Comparison of ENCODE assay signal across 25 mouse cellular contexts in genomic region chr1:157114492-157114891, GRCm38 (mm10). TPM values are rescaled to one million over a fixed set of nuclear protein-coding genes. Genes with fewer than 3 reads are reported as not detected.
DNase-seq lines count a peak whose midpoint lies in the region; ATAC-seq lines count a peak whose summit lies in the region.
"Had no signal": no experiment of that assay in that cellular context is flagged by ENCODE, and none has a peak within 500 bp of the region (broad histone marks: within the 10 kb centered on the region; RNA-seq: fewer than 3 reads in every experiment).

No protein-coding gene starts in this region.

- DNase-seq in layer of hippocampus, adult 9-11 months: peak; percentile 10
- no peak for DNase-seq in layer of hippocampus, postnatal 36 days
- DNase-seq in right cerebral cortex, adult 2 months (ENCODE audit: low spot score in 2 of 2): peak; percentile 17 to 34
- DNase-seq in right cerebral cortex, postnatal 4 days: no peak
- no peak for DNase-seq in kidney, postnatal 25 days
- DNase-seq: adrenal gland, postnatal 36 days; cerebellum, adult 2 months; cerebellum, postnatal 36 days; gastrocnemius, postnatal 25 days; heart, postnatal 4 days; kidney, adult 18-20 months; kidney, postnatal 10 days; thymus, postnatal 14 days had no signal

- ATAC-seq in forebrain, embryonic 15.5 days (replicated peaks): peak; percentile 69; the same call in 1 of the 2 replicates
- no peak for ATAC-seq in forebrain, embryonic 12.5 days (ENCODE audit: low FRiP score)

- H3K27me3 ChIP-seq in forebrain, embryonic 15.5 days: no peaks in the 10 kb centered on the region
- H3K27me3 ChIP-seq in forebrain, embryonic 12.5 days: no peaks in the 10 kb centered on the region
- H3K27me3 ChIP-seq: heart, embryonic 15.5 days; limb, embryonic 15.5 days; liver, embryonic 15.5 days; neural tube, embryonic 13.5 days had no signal

- no peaks in the 10 kb centered on the region for H3K36me3 ChIP-seq in forebrain, embryonic 15.5 days
- H3K36me3 ChIP-seq in forebrain, embryonic 12.5 days (replicated peaks): no peaks in the 10 kb centered on the region
- H3K36me3 ChIP-seq: G1E; heart, embryonic 15.5 days; limb, embryonic 15.5 days; liver, embryonic 15.5 days; neural tube, embryonic 13.5 days had no signal

- 48% methylated on average over 2 of the region's 2 CpGs for WGBS in forebrain, embryonic 15.5 days
- WGBS in forebrain, embryonic 12.5 days: 77% methylated on average over 2 of the region's 2 CpGs

- H3K4me1 ChIP-seq in forebrain, embryonic 15.5 days: no peaks in the 10 kb centered on the region
- 0 out of 2 replicates have a peak, but pooled peaks cover 2% of the 10 kb centered on the region for H3K4me1 ChIP-seq in forebrain, embryonic 12.5 days
- H3K4me1 ChIP-seq: liver, embryonic 15.5 days; neural tube, embryonic 13.5 days had no signal

- no peak overlapping the region for H3K27ac ChIP-seq in forebrain, embryonic 15.5 days (replicated peaks)
- H3K27ac ChIP-seq in forebrain, embryonic 12.5 days: no peak overlapping the region
- H3K27ac ChIP-seq: heart, embryonic 15.5 days; limb, embryonic 15.5 days; liver, embryonic 15.5 days; macrophage; neural tube, embryonic 13.5 days; stomach, postnatal 0 days had no signal

- H3K9ac ChIP-seq in forebrain, embryonic 15.5 days (replicated peaks): no peak overlapping the region
- H3K9ac ChIP-seq in forebrain, embryonic 12.5 days: no peak overlapping the region
- H3K9ac ChIP-seq: heart, embryonic 15.5 days; limb, embryonic 15.5 days; liver, embryonic 15.5 days; neural tube, embryonic 13.5 days had no signal

- no peak overlapping the region for H3K4me3 ChIP-seq in forebrain, embryonic 15.5 days
- no peak overlapping the region for H3K4me3 ChIP-seq in forebrain, embryonic 12.5 days (replicated peaks)
- H3K4me3 ChIP-seq: heart, embryonic 15.5 days; limb, embryonic 15.5 days; liver, embryonic 15.5 days; neural tube, embryonic 13.5 days had no signal

- H3K9me3 ChIP-seq in forebrain, embryonic 15.5 days: no peaks in the 10 kb centered on the region
- no peaks in the 10 kb centered on the region for H3K9me3 ChIP-seq in forebrain, embryonic 12.5 days
- H3K9me3 ChIP-seq: G1E; heart, embryonic 15.5 days; limb, embryonic 15.5 days; liver, embryonic 15.5 days; neural tube, embryonic 13.5 days had no signal

- no peak overlapping the region for H3K4me2 ChIP-seq in forebrain, embryonic 15.5 days (replicated peaks)
- H3K4me2 ChIP-seq in forebrain, embryonic 12.5 days: no peak overlapping the region
- H3K4me2 ChIP-seq: heart, embryonic 15.5 days; limb, embryonic 15.5 days; liver, embryonic 15.5 days; midbrain, embryonic 11.5 days; neural tube, embryonic 13.5 days had no signal

RNA-seq across cellular contexts. Expression of gene Tex35, which starts 6.0 kb away (rescaled TPM):
- polyA plus RNA-seq in forebrain, embryonic 15.5 days (2015; fragmentation: Nextera tagmentation; extraction: Ambion mirVana): not detected in 2 replicates
- not detected in 2 replicates for polyA plus RNA-seq in forebrain, embryonic 12.5 days (2016; fragmentation: Nextera tagmentation; extraction: Ambion mirVana)
- not detected for total RNA-seq in layer of hippocampus, postnatal 36 days (2021)
- total RNA-seq: adrenal gland, postnatal 36 days; G1E; gastrocnemius, postnatal 25 days; heart, adult 8-10 months had no signal
- polyA plus RNA-seq: cerebellum, adult 2 months; G1E; heart, embryonic 15.5 days; limb, embryonic 15.5 days; liver, embryonic 15.5 days; lung, embryonic 16.5 days; macrophage; midbrain, embryonic 11.5 days; neural tube, embryonic 13.5 days; stomach, postnatal 0 days had no signal

Comparison
In these comparisons a context has a peak if more than half of its experiments do, and no peak if none do; other contexts are left out.
1. DNase-seq: peak in layer of hippocampus, adult 9-11 months (single experiment) and right cerebral cortex, adult 2 months (2 of 2); none in layer of hippocampus, postnatal 36 days (0 of 2), right cerebral cortex, postnatal 4 days (single experiment) and kidney, postnatal 25 days (0 of 2).